Mouse (Mus musculus) layer of hippocampus, adult 2 months (tissue): ENCODE measurements around the gene Gm10282. TPM values are rescaled to one million over a fixed set of nuclear protein-coding genes. Genes with fewer than 3 reads are reported as not detected.
A peak's percentile ranks its signal among the peaks of the same experiment; 100 is the strongest.

Source experiments
- DNase-seq, 2 experiments: peaks; one replicate each; pipeline ENCODE4 v3.0.0; 2022; ENCODE audit warnings: low spot score in 2 of 2
- H3K27ac ChIP-seq: fragments of 200-600 bp; 2 replicates; pipeline ENCODE4 v1.8.1; 2022
- H3K4me3 ChIP-seq: fragments of 200-600 bp; 2 replicates; pipeline ENCODE4 v1.8.1; 2022; ENCODE audit warnings: mild to moderate bottlenecking
- CTCF ChIP-seq: fragments of 200-600 bp; conservative IDR thresholded peaks from 2 replicates; pipeline ENCODE4 v1.8.1; 2022; ENCODE audit warnings: antibody characterized with exemption, mild to moderate bottlenecking, moderate library complexity
- total RNA-seq, 2 experiments: library from RNA; stranded (reverse); gene quantifications; 2 replicates each; pipeline ENCODE4 v1.2.3; 2021

The Gm10282 gene
- total RNA-seq, 2 experiments from 2014 or later = 6.7 to 7.9 TPM

DNA sequence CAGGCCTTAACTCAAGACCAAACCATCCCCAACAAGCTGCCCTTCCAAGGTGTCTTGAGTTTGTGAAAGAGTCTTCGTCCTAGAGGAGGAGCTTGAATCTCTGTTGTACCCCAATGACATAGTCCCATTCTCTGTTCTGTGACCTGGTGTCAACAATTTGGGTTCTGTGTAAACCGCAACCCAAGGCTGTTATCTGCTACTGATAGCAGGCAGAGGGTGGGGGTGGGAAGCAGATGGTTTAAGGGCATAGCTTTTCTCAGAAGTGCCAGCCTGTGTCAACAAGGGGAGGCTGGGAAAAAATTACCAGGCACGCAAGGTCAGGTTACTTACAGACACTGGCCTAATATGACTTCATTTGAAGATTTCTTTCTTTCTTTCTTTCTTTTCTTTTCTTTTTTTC is 27.8 kb downstream of the Gm10282 start:
- TF ChIP-seq CTCF = no peak
- no peak overlapping the region for H3K27ac ChIP-seq
- H3K4me3 ChIP-seq = no peak overlapping the region
- DNase-seq = no peak

DNA sequence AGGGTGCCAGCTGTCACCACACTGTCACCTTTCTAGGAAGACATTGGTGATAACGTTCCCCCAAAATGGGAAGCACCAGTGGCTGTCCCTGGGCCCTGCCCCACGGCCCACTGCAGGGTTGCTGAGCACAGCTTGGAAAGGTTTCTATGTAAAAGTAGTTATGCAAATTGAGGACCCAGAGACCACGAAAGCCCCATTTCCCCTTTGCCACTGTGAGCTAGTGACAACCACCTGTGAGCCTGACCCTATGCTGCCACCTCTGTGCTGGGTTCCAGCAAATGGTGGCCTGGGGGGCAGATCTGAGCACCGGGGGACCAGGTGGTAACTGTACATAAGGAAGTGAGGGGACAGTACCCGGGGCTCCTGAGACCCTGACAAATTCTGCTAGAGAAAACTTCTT is 31.3 kb downstream of the Gm10282 start:
- TF ChIP-seq CTCF = no peak
- DNase-seq = no peak
- no peak overlapping the region for H3K27ac ChIP-seq
- H3K4me3 ChIP-seq = no peak overlapping the region

DNA sequence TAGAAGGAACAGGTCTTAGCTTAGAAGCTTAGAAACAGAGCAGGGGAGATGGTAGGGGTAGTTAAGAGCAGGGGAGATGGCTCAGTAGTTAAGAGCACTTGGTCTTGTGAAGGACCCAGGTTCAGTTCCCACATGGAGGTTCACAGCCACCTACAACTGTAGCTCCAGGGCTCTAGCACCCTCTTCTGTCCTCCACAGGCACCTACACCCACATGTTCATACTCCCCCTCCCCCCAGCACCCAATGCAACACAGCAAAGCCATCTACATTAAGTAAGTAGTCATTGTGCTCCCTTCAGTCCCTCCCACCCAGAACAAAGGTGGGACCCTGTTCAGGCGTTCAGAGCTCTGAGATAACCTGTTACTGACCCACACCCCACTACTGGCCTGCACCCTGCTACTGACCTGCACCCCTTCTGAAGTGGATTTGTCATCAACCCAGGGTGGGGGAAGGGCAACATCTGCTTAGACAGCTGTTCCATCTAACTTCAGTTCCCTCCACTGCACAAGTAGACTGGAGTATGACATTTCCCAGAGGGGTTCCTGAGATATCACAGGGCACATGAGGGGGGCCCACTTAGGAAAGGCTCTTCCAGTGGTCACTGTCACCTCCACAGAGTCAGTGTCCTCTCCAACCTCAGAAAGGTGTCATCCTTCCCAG is 31.8 kb downstream of the Gm10282 start:
- DNase-seq = no peak
- no peak overlapping the region for H3K27ac ChIP-seq
- TF ChIP-seq CTCF = no peak
- no peak overlapping the region for H3K4me3 ChIP-seq

DNA sequence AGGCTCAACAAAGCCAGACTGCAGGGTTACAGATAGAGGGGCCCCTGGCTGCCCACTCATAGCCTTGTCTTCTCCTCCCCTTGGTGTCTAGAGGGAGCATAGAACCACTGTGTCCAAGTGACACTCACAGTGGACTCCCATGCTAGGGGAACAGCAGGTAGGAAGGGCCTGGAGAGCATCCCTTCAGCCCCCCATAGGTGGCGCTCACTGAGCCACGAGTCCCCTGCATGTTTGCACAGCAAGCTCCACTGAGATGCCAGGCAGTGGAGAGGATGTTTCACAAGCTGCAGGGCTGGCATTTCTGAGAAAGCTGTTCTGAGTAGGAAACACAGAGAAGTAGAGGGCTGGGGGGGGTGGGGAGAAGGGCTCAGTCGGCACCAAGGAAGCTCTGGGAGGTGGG is 32.7 kb downstream of the Gm10282 start:
- Histone ChIP-seq H3K27ac (no peak overlapping the region), H3K4me3 (no peak overlapping the region)
- DNase-seq = peak; percentile 61 to 71
- TF ChIP-seq CTCF = peak; percentile 81

DNA sequence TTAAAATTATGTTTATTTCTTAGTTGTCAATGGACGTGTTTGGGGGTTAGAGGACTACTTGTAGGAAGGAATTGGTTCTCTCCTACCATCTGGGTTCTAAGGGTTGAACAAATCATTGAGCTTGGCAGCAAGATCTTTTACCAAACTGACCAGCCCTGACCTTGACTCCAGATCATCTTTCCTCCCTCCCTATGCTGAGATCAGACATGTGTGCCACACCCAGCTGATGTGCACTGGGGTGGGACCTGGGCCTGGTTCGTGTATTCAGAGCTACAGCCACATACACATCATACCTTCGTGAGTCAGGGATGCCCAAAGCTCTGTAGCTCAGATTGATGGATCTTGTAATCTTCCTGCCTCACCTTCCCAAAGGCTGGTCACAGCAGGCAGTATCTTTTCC is 33.4 kb downstream of the Gm10282 start:
- no peak overlapping the region for H3K27ac ChIP-seq
- H3K4me3 ChIP-seq = no peak overlapping the region
- no peak for DNase-seq
- no peak for TF ChIP-seq CTCF

DNA sequence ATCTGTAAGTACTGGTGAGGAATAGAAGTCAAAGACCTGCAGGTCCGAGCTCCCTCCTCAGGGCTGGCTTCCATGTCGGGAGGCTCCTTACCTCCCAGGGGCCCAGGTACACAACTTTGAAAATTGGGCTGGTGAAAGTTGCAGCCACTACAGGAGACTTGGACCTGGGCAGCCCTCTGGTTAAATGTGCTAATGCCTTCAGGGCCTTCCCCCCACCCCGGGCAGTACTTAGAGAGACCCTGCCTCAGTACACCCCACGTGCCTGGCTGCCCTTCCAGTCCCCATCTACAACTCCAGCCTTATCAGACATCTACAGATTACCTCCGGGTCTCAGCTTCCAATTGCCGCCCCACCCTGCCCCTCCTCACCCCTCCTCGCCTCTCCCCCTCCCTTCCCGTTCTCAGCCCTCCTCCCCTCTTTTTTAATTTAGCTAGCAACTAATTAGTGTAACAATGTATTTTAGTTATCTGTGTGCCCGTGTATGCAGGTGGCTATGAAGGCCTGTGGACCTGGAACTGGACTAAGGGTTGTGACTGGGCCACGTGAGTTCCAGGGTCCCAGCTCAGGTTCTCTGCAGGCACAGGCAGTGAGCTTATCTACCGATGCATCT is 33.9 kb downstream of the Gm10282 start:
- no peak overlapping the region for H3K27ac ChIP-seq

DNA sequence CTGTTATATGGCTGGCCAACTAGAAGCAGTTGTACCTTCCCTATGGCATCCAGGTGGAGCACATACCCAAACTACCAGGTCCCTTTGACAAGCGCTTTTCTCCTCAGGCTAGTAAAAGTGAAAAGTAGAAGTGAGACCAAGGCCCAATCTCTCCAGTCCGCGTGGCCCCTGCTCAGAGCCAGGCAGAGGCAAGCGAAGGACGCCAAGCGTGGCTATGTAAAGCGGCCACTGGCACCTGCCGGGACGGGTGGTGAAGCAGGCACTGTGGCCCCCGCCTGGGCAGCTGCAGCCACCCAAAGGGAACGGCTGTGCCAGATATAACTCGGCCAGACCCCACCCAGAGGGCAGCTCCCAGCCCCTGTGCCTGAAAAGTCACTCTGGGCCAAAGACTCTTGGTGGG is 34.5 kb downstream of the Gm10282 start:
- no peak for TF ChIP-seq CTCF
- Histone ChIP-seq H3K4me3 (no peak overlapping the region), H3K27ac (no peak overlapping the region)
- no peak for DNase-seq

More for the DNA sequence above, 33.9 kb downstream of the Gm10282 start:
- no peak overlapping the region for H3K4me3 ChIP-seq
- DNase-seq = no peak
- TF ChIP-seq CTCF = no peak

DNA sequence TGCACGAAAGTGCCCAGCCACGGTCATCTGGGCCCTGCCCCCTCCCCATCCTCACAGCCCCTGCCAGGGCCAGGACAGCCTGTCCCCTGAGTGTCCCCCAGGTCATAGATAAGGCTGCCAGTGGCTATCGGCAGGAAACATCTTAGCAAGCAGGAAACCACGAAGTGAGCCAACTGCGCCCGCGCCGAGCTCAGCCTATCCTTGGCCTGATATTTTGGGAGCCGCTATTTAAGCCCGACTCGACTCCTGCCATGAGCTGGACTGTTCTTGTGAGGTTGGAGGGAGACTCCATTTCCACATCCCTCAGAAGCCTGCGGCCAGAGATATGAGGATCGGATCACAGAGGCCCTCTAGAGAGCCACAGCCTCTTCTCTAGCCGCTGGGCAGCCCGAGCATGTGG is 36.7 kb downstream of the Gm10282 start:
- Histone ChIP-seq H3K27ac (peak overlapping the region; percentile 76), H3K4me3 (no peak overlapping the region)
- DNase-seq = no peak
- TF ChIP-seq CTCF = no peak

DNA sequence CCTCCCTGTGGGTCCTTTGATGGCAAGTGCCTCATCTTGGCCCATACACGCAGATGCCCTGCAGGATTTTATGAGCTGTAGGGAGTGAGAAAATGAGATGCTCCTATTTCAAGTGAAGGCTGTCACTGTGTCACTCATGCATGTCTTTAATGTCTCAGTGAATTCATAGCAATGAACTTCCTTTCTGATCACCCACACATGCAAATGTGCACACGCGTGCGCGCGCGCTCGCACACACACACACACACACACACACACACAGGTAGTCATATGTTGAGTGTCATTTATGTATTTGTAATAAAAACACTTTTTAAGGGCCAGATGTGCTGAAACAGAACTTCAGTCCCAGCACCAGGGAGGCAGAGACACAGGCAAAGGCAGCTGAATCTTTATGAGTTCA is 38.0 kb downstream of the Gm10282 start:
- no peak for DNase-seq
- no peak for TF ChIP-seq CTCF
- no peak overlapping the region; the same call in 1 of the 2 replicates for H3K27ac ChIP-seq
- no peak overlapping the region for H3K4me3 ChIP-seq

DNA sequence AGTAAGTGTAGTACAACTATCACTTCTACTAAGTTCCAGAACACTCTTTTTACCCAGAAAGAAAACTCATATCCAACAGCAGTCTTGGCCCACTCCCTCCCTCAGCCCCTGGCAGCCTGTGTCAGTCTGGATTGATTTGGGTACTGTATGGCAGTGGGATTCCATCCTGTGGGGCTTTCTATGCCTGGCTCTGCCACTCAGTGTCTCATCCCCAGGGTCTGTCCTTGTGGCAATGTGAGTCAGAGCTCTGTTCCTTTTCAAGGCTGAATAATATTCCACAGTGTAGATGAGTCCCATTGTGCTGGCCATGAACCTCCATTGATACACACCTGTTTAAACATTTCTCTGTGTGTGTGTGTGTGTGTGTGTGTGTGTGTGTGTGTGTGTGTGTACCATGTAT is 38.4 kb downstream of the Gm10282 start:
- no peak overlapping the region for H3K4me3 ChIP-seq
- DNase-seq = no peak
- no peak overlapping the region for H3K27ac ChIP-seq
- TF ChIP-seq CTCF = no peak

DNA sequence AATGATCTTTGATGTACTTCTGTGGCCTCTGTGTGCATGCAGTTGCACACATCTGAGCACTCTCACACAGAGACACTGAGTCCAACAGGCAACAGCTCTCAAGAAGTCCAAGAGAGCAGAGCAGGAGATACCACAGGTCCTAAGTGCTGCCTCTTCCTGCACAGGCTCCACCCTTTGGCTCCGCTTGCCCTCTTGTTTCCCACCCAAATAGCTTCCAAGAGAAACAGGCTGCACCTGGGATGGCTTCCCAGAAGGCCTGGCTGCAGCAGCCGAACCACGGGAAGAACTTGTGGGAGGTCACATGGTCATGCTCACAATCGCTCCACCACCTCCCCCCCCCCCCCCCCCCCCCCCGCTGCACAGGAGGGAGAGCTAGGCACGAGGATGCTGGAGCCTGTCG is 39.7 kb downstream of the Gm10282 start:
- Histone ChIP-seq H3K27ac (peak overlapping the region; percentile 32; the same call in 1 of the 2 replicates), H3K4me3 (no peak overlapping the region)
- DNase-seq = no peak
- no peak for TF ChIP-seq CTCF

DNA sequence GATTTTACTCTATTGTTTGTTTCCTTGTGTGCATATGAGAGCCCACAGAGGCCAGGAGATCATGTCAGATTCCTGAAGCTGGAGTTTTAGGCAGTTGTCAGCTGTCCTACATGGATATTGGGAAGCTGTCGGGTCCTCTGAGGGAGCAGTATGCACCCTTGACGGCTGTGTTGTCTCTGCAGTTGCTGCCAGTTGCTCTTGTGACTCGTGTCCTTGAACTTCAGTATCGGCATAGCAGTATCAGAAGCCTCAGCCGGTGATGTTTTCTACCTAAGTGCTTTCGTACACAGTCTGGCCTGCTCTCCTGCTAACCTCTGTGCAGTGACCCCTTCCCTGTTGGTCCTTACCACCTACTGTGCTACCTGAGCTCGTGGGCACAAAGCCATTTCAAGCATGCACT is 41.6 kb downstream of the Gm10282 start:
- no peak for TF ChIP-seq CTCF
- H3K4me3 ChIP-seq = no peak overlapping the region
- DNase-seq = no peak
- H3K27ac ChIP-seq = no peak overlapping the region

DNA sequence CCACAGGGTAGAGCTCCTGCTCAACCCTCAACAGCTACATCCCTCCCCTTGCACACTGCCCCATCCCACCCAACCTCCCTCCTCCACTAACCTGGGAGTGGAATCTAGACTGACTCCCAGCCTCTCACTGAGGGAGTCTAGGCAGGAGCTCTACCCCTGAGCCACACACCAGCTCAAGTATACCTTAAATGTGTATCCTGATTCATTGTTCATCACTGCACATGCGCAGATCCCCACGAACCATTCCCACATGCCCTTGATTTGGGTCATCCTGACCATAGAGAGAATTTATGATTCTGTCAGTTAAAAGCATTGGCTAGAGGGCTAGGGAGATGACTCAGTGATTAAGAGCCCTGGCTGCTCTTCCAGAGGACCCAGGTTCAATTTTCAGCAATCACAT is 42.3 kb downstream of the Gm10282 start:
- DNase-seq = no peak
- Histone ChIP-seq H3K27ac (no peak overlapping the region), H3K4me3 (no peak overlapping the region)
- no peak for TF ChIP-seq CTCF

DNA sequence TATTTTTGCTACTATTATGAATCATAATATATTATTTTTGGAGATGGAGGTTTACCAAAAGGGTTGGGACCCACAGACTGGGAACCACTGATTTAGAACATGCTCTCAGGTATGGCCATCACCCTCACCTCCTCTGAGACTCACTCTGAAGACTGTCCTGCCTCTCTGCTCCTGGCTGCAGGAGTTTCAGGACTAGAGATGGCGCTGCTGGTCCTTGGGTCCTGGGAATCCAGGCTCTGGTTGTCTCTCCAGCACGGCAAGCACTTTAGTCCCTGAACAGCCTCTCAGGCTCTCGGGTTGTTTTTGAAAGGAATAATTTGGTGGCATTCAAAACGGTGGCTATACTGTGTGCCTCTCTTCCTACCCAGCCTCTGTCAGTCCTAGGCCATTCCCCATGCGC is 43.2 kb downstream of the Gm10282 start:
- no peak overlapping the region for H3K4me3 ChIP-seq
- peak; percentile 62 for TF ChIP-seq CTCF
- no peak overlapping the region for H3K27ac ChIP-seq
- no peak for DNase-seq
